Mouse (Mus musculus) gonadal fat pad, adult 2 months (tissue): Measurements from ENCODE around the gene Pcnx2. TPM values are rescaled to one million over a fixed set of nuclear protein-coding genes. Genes with fewer than 3 reads are reported as not detected.

Experiments used
- DNase-seq: peaks from one replicate; pipeline ENCODE4 v3.0.0-alpha.2; 2012; ENCODE audit warnings: low read depth
- polyA plus RNA-seq: library from polyadenylated mRNA; depleted of rRNA; stranded (reverse); fragments of >200 nt; gene quantifications from 2 replicates; pipeline ENCODE4 v1.2.3, GENCODE M21; 2012; rRNA removed

Gene Pcnx2
- polyA plus RNA-seq, 1 experiment, result 1.5 TPM

GRCm38 (mm10) chr8:125711514-125711913, 186.6 kb downstream of the Pcnx2 start:
- DNase-seq, result no peak

DNA sequence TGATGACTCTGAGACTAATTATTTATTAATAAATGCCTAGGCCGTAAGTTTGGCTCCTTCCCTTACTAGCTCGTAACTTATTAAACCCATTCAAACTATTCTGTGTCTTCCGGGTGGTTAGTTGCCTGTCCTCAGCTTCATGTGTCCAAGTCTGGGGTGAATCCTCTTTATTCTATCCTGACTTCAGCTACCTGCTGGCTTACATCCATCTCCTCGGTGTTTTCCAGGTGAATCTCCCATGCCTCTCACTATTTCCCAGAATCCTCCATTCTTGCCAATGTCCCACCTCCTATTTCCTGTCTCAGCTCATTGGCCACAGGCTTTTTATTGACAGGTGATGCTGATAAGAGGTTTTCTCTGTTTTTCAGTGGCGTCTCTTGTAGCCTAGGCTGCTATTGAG, 188.9 kb downstream of the Pcnx2 start:
- no peak for DNase-seq

DNA sequence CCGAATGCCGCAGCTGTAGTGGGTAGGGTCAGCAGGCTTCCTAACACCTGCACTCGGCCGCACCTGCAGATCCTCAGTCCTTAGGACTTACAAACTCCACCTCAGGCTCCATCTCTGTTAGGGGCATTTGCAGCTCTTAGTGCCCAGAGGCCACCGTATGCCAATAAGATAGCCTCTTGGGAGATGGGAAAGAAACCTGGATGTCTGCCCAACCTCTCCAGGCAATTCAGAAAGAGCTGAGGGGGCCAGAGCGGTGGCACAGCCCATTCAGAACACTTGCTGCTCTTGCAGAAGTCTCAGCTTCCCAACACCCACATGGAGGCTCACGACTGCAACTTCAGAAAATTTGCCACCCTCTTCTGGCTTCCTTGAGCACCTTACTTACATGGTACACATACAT, 192.3 kb downstream of the Pcnx2 start:
- DNase-seq, result no peak

- DNase-seq, result no peak
These were observed 193.7 kb downstream of the Pcnx2 start for GRCm38 (mm10) chr8:125704434-125704833.

DNA sequence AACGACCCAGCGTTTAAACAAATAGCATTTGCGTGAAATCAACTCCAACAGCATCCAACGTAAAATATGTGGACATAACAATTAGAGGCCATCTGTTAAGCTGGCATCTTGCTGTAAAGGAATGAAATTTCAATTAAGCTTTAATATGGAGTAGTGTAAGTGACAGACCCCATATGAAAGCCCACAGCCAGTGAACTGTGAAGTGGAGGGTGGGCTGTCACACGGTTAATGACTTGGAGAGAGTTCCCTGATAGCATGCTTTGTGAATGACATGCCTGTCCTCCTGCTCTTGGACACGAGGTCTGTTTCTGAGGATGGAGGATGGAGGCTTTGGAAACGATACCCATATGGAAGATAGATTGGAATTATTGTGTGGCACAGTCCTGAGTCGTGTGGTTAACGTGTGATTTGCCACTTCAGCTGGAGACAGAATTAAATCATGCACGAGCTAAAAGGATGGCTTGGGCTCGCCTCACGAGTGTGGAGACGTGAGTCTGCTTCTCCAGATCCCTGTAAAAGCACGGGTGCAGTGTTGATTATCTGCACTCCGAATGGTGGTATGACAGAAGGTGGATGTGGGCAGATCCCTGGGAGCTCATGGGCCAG, 195.1 kb downstream of the Pcnx2 start:
- DNase-seq, result no peak

Other genes with a start within 250 kb of the Pcnx2 start
- gene Map10, start 228.5 kb downstream of the Pcnx2 start, polyA plus RNA-seq, result 2.2 and 2.4 TPM in 2 replicates
- 34.2 and 35.3 TPM in 2 replicates for gene Ntpcr, start 168.4 kb downstream of the Pcnx2 start, polyA plus RNA-seq
- 11.8 and 15.8 TPM in 2 replicates for gene Map3k21, start 12.1 kb upstream of the Pcnx2 start, polyA plus RNA-seq
- 284 and 319 TPM in 2 replicates for gene Kcnk1, start 96.9 kb upstream of the Pcnx2 start, polyA plus RNA-seq